Mouse (Mus musculus) embryonic facial prominence, embryonic 14.5 days (tissue): Measurements from ENCODE around the gene March1. TPM values are rescaled to one million over a fixed set of nuclear protein-coding genes. Genes with fewer than 3 reads are reported as not detected.

ENCODE experiments used
- ATAC-seq: fragments of 200-750 bp; cut with Nextera tagmentation; 2 replicates; pipeline ENCODE4 v1.8.0; 2017; ENCODE audit warnings: low read depth, moderate number of reproducible peaks, moderate TSS enrichment
- DNase-seq: peaks from one replicate; pipeline ENCODE4 v3.0.0-alpha.2; 2015; ENCODE audit warnings: low spot score
- H3K27ac ChIP-seq: fragments of 300-500 bp; sonication (generic); replicated peaks from 2 replicates; pipeline ENCODE4 v1.5.1; 2014; ENCODE audit warnings: low read depth, mild to moderate bottlenecking, low read length, moderate library complexity
- H3K27me3 ChIP-seq: fragments of 300-500 bp; sonication (generic); replicated peaks from 2 replicates; pipeline ENCODE4 v1.6.1; 2014; ENCODE audit warnings: low read length; ENCODE audit not compliant: control insufficient read depth, insufficient read depth
- H3K36me3 ChIP-seq: fragments of 300-500 bp; sonication (generic); 2 replicates; pipeline ENCODE4 v1.6.1; 2014; ENCODE audit warnings: low read length, mixed read lengths; ENCODE audit not compliant: control insufficient read depth, insufficient read depth
- H3K4me1 ChIP-seq: fragments of 300-500 bp; sonication (generic); 2 replicates; pipeline ENCODE4 v1.6.1; 2014; ENCODE audit warnings: antibody characterized with exemption, low read length; ENCODE audit not compliant: control insufficient read depth, insufficient read depth
- H3K4me2 ChIP-seq: fragments of 300-500 bp; sonication (generic); 2 replicates; pipeline ENCODE4 v1.6.1; 2014; ENCODE audit warnings: low read depth, mild to moderate bottlenecking, low read length, moderate library complexity, mixed read lengths
- H3K4me3 ChIP-seq: fragments of 300-500 bp; sonication (generic); 2 replicates; pipeline ENCODE4 v1.5.1; 2014; ENCODE audit warnings: low read depth, mild to moderate bottlenecking, low read length
- H3K9ac ChIP-seq: fragments of 300-500 bp; sonication (generic); 2 replicates; pipeline ENCODE4 v1.6.1; 2014; ENCODE audit warnings: low read depth, mild to moderate bottlenecking, low read length, moderate library complexity, mixed read lengths
- H3K9me3 ChIP-seq: fragments of 300-500 bp; sonication (generic); 2 replicates; pipeline ENCODE4 v1.6.1; 2016; ENCODE audit warnings: low read length; ENCODE audit not compliant: control insufficient read depth
- WGBS: fragments of 180-500 bp; shearing (Covaris S2); extraction: QIAGEN DNeasy Blood & Tissue Kit; methylation state at CpG from one replicate; pipeline ENCODE4 v1.1.7; 2014; 5-methylcytosine and 5-hydroxymethylcytosine counted together
- polyA plus RNA-seq: library from polyadenylated mRNA; unstranded; fragments of >200 nt; fragmentation: Nextera tagmentation; extraction: Ambion mirVana; gene quantifications from 2 replicates; pipeline ENCODE4 v1.2.1, GENCODE M21; 2014

March1 gene
- polyA plus RNA-seq, 1 experiment from 2014 or later: 1.1 TPM

- Histone ChIP-seq H3K4me1 (no peaks in the 10 kb centered on the region), H3K9ac (no peak overlapping the region)
- WGBS: 82% methylated on average over 1 of the region's 1 CpGs
Observed at GRCm38 (mm10) chr8:66098148-66098547, 480.4 kb downstream of the March1 start.

GRCm38 (mm10) chr8:66119294-66119693, 501.6 kb downstream of the March1 start:
- WGBS: 76% methylated on average over 2 of the region's 2 CpGs
- no peak for ATAC-seq
- no peaks in the 10 kb centered on the region for H3K27me3 ChIP-seq

More at GRCm38 (mm10) chr8:66098148-66098547, 480.4 kb downstream of the March1 start:
- Histone ChIP-seq H3K27me3 (no peaks in the 10 kb centered on the region), H3K9me3 (no peaks in the 10 kb centered on the region), H3K4me2 (no peak overlapping the region), H3K27ac (no peak overlapping the region), H3K36me3 (no peaks in the 10 kb centered on the region), H3K4me3 (no peak overlapping the region)
- ATAC-seq: no peak
- no peak for DNase-seq

DNA sequence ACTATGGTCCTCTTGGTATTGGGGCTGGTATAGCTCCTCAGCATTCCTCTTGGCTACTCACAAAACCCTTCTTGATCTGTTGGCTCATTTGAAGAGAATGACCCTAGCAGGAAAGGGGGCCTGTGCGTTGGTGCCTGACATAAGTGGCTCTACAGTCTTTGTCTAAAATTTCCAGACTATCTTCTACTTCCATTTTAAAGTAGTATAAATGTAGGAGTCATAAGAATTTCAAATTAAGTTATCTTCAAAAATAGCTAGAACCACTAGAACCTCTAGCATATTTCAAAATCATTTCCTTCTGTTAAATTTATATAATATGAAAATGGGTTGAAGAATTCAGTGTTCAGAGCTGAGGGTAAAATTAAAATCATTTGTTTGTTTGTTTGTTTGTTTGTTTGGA, 541.9 kb downstream of the March1 start:
- WGBS: 82% methylated on average over 1 of the region's 1 CpGs
- DNase-seq: no peak
- no peak overlapping the region for H3K4me3 ChIP-seq

More at GRCm38 (mm10) chr8:66119294-66119693, 501.6 kb downstream of the March1 start:
- Histone ChIP-seq H3K4me3 (no peak overlapping the region), H3K27ac (no peak overlapping the region), H3K4me1 (no peaks in the 10 kb centered on the region), H3K4me2 (no peak overlapping the region), H3K9ac (no peak overlapping the region), H3K9me3 (no peaks in the 10 kb centered on the region), H3K36me3 (no peaks in the 10 kb centered on the region)
- no peak for DNase-seq

DNA sequence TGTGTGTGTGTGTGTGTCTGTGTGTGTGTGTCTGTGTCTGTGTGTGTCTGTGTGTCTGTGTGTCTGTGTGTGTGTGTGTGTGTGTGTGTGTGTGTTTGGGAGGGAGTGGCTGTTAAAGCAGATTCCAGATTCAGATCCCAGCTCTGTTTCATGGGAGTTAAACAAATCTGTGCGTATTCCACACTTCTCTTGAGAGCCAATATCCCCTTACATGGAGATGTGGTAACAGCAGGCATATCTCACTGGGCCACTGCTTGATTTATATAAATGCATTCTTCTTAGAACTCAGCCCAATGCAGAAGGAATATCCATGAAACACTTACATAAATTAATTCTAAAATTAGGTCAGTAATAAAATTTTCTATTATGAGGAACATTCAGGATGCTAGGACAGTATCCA, 549.1 kb downstream of the March1 start:
- DNase-seq (no peak), ATAC-seq (no peak)
- no peak overlapping the region for H3K4me3 ChIP-seq
- no peak overlapping the region for H3K27ac ChIP-seq
- no peak overlapping the region for H3K4me2 ChIP-seq
- H3K36me3 ChIP-seq: no peaks in the 10 kb centered on the region
- H3K9ac ChIP-seq: no peak overlapping the region
- H3K9me3 ChIP-seq: no peaks in the 10 kb centered on the region
- no peaks in the 10 kb centered on the region for H3K27me3 ChIP-seq
- 29% methylated on average over 1 of the region's 1 CpGs for WGBS
- no peaks in the 10 kb centered on the region for H3K4me1 ChIP-seq

More for the DNA sequence above, 541.9 kb downstream of the March1 start:
- Histone ChIP-seq H3K9ac (no peak overlapping the region), H3K4me1 (no peaks in the 10 kb centered on the region), H3K9me3 (no peaks in the 10 kb centered on the region), H3K27ac (no peak overlapping the region), H3K36me3 (no peaks in the 10 kb centered on the region), H3K4me2 (no peak overlapping the region), H3K27me3 (no peaks in the 10 kb centered on the region)
- no peak for ATAC-seq

- no peak overlapping the region for H3K9ac ChIP-seq
- H3K9me3 ChIP-seq: no peaks in the 10 kb centered on the region
- H3K36me3 ChIP-seq: no peaks in the 10 kb centered on the region
- no peaks in the 10 kb centered on the region for H3K4me1 ChIP-seq
- 64% methylated on average over 2 of the region's 2 CpGs for WGBS
- H3K27ac ChIP-seq: no peak overlapping the region
- no peak overlapping the region for H3K4me2 ChIP-seq
- no peaks in the 10 kb centered on the region for H3K27me3 ChIP-seq
- no peak overlapping the region for H3K4me3 ChIP-seq
- ATAC-seq (no peak), DNase-seq (no peak)
Observed at GRCm38 (mm10) chr8:66167405-66168173, 549.9 kb downstream of the March1 start.

DNA sequence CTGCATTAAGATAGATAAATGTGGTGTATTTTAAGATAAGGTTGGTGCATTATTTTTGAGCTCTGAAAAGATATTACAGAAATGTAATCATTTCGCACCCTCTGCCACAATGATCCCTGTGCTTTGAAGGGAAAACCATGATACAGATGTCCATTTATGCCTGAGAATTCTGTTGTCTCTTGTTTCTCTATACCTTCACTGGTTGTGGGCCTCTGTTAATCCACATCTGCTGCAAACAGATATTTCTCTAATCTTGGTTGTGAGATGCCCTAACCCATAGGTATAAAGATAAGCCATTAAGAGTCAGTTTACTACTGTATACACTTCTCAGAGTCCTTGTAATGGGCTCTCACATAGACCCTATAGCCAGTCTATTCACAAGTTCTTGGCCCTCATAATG, 561.6 kb downstream of the March1 start:
- no peak for ATAC-seq
- no peak for DNase-seq
- H3K9me3 ChIP-seq: no peaks in the 10 kb centered on the region
- no peaks in the 10 kb centered on the region for H3K36me3 ChIP-seq
- H3K4me1 ChIP-seq: no peaks in the 10 kb centered on the region
- WGBS: 82% methylated on average over 1 of the region's 1 CpGs
- no peak overlapping the region for H3K4me2 ChIP-seq
- H3K4me3 ChIP-seq: no peak overlapping the region
- no peak overlapping the region for H3K27ac ChIP-seq
- no peak overlapping the region for H3K9ac ChIP-seq
- no peaks in the 10 kb centered on the region for H3K27me3 ChIP-seq

DNA sequence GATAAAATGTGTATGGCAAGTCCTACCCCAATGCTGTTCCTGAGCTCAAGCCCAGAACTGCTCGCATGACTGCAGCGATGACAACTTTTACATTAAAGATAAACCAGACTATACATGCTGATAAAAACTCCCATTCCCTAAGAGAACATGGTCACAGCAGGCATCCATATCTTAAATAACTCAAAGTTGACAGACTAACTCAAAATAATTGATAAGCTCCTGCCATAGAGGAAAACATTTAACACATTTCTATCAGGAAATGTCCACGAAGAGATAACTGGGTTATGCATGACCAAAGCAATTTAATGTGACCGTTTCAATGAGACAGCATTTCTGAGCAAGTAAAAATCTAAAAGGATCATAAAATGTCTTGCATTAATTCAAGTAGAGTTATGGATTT, 563.6 kb downstream of the March1 start:
- H3K4me3 ChIP-seq: no peak overlapping the region
- no peak overlapping the region for H3K9ac ChIP-seq
- no peaks in the 10 kb centered on the region for H3K4me1 ChIP-seq
- H3K4me2 ChIP-seq: no peak overlapping the region
- WGBS: 76% methylated on average over 4 of the region's 4 CpGs
- no peaks in the 10 kb centered on the region for H3K9me3 ChIP-seq
- H3K36me3 ChIP-seq: no peaks in the 10 kb centered on the region
- no peak overlapping the region for H3K27ac ChIP-seq
- no peaks in the 10 kb centered on the region for H3K27me3 ChIP-seq
- ATAC-seq: no peak
- no peak for DNase-seq

GRCm38 (mm10) chr8:66182257-66182656, 564.6 kb downstream of the March1 start:
- Histone ChIP-seq H3K36me3 (no peaks in the 10 kb centered on the region), H3K9ac (no peak overlapping the region), H3K9me3 (no peaks in the 10 kb centered on the region), H3K4me3 (no peak overlapping the region), H3K27ac (no peak overlapping the region), H3K27me3 (no peaks in the 10 kb centered on the region), H3K4me1 (no peaks in the 10 kb centered on the region), H3K4me2 (no peak overlapping the region)
- 59% methylated on average over 3 of the region's 3 CpGs for WGBS
- ATAC-seq (no peak), DNase-seq (no peak)

GRCm38 (mm10) chr8:66183454-66183853, 565.8 kb downstream of the March1 start:
- no peaks in the 10 kb centered on the region for H3K36me3 ChIP-seq
- no peaks in the 10 kb centered on the region for H3K9me3 ChIP-seq
- H3K27ac ChIP-seq: no peak overlapping the region
- 72% methylated on average over 2 of the region's 2 CpGs for WGBS
- DNase-seq (no peak), ATAC-seq (no peak)
- no peaks in the 10 kb centered on the region for H3K4me1 ChIP-seq
- no peak overlapping the region for H3K4me3 ChIP-seq
- H3K27me3 ChIP-seq: no peaks in the 10 kb centered on the region
- no peak overlapping the region for H3K4me2 ChIP-seq
- H3K9ac ChIP-seq: no peak overlapping the region
